Mouse (Mus musculus): Measurements from ENCODE around the gene Spg21.

GRCm38 (mm10) chr9:65502146-65502545 is 41.4 kb downstream of the Spg21 start:
- peak; percentile 26; the same call in 1 of the 2 replicates for TF ChIP-seq CTCF (IDR thresholded peaks at IDR 0.05; ENCODE audit: extremely low read depth, insufficient read depth, low read length)
- no peak for TF ChIP-seq POLR2A (IDR thresholded peaks at IDR 0.05; ENCODE audit: extremely low read depth, insufficient read depth, low read length)
